10 mouse cellular contexts compared by ENCODE assay signal in the genomic region with DNA sequence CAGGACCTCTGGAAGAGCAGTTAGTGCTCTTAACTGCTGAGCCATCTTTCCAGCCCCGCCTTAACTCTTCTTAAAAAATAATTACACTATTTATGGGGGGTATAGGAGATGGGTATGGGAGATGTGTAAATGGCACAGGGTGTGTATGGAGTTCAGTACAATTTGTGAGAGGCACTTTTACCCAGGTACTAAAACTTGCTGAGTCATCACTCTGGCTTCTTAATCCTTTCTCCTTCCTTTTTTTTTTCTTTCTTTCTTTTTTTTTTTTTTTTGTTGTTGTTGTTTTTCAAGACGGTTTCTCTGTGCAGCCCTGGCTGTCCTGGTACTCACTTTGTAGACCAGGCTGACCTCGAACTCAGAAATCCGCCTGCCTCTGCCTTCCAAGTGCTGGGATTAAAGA. TPM values are rescaled to one million over a fixed set of nuclear protein-coding genes. Genes with fewer than 3 reads are reported as not detected.
"Had no signal": no experiment of that assay in that cellular context is flagged by ENCODE, and none has a peak within 500 bp of the region (broad histone marks: within the 10 kb centered on the region; RNA-seq: fewer than 3 reads in every experiment).

No protein-coding gene starts in this region.

RNA-seq across cellular contexts. Expression of gene Rpl36-ps4, which starts 56.1 kb away (rescaled TPM):
- polyA plus RNA-seq: intestine, postnatal 0 days; kidney, postnatal 0 days; limb, embryonic 14.5 days; lung, embryonic 16.5 days; midbrain, embryonic 13.5 days; midbrain, postnatal 0 days; neural tube, embryonic 15.5 days; small intestine, adult 2 months; stomach, embryonic 16.5 days; thymus, postnatal 0 days had no signal
